Mouse (Mus musculus) T-helper 17 cell (primary cell): Measurements from ENCODE around the gene Ypel2.

Experiments
- in situ Hi-C, 2 experiments: fragments of 300-600 bp; cut with MboI, MseI; formaldehyde crosslinking; loops; 1 replicate in 1 of 2; 2 replicates in 1 of 2; pipeline ENCODE4 v1.15.1; 2025; ENCODE audit warnings: high pct_unique_total_duplicates in 2 of 2

The Ypel2 gene

DNA sequence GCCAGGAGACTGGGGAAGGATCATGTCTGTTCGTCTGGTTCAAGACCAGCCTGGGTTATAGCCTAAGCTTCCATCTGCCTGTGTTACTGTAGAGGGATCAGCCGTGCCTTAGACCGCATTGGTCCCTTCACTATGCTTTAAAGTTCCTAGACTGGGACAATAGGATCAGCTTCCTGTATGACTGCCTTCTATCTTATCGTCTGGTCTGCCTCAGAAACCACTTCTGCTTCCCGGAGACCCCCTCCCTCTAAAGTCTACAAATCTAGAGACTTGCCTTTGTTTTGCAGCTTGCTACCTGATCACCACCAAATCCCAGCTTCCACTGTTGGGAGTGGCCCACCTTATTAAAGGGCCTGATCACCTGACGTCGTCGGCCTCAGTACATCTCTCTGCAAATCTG, 7.7 kb upstream of the Ypel2 start:
- in situ Hi-C loops: loop anchor here in 1 of 2 experiments (10.0 kb wide), 2 partner anchors 326 to 446 kb away; no protein-coding TSS in a partner anchor

DNA sequence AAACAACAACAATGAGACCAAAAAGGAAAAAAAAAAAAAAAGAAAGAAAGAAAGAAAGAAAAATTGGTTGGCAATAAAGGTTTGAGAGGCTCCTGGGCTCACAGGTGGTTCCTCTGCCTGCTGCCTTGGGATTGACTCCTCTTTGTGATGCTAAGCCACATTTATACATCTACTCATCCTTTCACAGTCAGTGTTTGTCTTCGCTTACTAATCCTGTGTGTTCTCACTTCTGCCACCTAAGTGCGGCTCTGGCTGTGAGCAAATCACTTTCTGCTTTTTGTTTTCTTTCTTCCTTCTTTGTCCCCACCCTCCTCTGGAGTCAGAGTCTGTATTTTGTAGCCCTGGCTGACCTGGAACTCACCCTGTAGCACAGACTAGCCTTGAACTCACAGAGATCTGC, 2.8 kb upstream of the Ypel2 start:
- in situ Hi-C loops: loop anchor here (5.0 to 10.0 kb wide), 3 partner anchors 94 to 429 kb away; partner anchors contain the start of gene Cltc (in 1 of the 2)

DNA sequence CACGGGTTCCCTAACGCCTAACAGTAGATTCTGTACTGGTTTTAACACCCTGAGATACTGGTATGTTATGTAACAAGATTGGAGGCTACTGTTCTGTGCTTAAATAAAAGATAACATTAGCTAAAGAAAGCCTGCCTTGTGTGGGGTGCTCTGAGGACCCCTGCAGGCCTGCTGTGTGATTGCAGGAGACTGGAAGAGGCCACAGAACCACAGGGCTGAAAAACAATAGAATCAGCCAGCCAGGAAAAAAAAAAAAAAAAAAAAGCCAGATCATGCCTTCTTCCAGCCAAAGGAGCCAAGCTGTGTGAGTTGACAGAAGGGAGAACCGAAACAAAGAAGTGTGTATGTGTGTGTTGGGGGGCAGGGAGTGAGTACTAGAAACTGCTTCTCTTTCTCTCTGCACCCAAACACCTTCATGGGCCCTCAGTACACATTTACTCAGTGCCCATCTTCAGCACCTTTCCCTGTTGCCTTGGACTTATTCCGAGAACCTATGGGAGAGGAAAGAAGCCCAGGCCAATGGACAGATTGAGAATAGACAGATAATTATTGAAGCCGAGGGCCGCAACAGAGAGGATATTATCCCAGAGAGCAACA, 2.2 kb upstream of the Ypel2 start:
- in situ Hi-C loops: loop anchor here (5.0 to 10.0 kb wide), 3 partner anchors 93 to 428 kb away; partner anchors contain the start of gene Cltc (in 1 of the 2)

DNA sequence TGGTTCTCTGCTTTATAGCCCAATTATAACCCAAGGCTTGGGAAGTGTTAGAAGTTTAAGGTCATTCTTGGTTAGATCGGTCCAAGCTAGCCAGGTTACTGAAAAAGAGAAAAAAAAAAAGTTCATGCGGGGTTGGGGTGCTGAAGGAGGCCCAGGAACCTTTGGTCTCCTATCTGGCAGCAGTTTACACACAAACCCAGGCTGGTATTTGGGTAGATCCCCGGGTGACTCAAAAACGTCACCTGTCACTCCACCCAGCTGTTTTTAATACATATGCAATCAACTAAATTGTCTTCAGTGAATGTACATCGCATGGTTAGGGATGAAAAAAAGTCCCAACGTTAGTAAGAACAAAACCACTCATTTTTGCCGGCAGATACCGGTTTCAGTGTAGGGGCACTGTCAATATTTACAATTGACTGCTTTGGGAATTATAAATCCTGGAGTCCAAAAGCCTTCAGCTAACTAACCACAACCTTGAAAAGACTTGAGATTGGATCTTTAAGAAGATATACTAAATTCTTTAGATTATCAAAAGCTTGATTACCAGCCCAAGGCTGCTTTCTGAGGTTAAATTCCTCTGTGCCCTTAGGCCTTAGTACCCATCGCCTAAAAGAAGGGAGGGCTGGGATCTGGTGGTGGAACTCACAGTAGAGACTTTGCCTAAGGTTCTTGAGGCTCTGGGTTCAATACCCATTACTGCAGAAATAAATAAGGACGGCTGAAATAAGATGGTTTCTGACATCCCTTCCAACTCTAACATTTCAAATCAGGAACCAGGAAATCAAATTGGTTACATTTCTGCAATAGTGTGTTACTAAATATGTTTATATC, 1.5 kb upstream of the Ypel2 start:
- in situ Hi-C loops: loop anchor here (5.0 to 10.0 kb wide), 3 partner anchors 93 to 428 kb away; partner anchors contain the start of gene Cltc (in 1 of the 2)

DNA sequence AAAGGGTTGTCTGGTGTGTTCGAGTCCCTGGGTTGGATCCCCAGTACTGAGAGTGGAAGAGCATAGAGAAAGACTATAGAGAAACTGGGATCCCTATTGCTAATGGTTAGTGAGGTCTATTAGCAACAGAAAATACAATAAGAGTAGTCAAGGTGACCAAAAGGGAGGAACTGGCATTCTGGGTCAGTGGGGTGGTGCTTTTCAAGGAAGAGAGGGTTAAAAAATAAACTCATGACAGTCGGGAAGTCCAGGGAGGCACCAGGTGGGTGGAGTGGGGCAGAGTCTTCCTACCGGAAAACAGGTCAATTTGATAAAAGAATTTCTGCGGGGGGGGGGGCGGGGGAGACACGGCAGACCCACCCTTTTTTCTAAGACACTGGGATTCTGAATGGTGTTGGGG, 823 bp upstream of the Ypel2 start:
- in situ Hi-C loops: loop anchor here in 1 of 2 experiments (10.0 kb wide), 1 partner anchor 240 kb away; the partner anchor contains the start of gene Cltc

DNA sequence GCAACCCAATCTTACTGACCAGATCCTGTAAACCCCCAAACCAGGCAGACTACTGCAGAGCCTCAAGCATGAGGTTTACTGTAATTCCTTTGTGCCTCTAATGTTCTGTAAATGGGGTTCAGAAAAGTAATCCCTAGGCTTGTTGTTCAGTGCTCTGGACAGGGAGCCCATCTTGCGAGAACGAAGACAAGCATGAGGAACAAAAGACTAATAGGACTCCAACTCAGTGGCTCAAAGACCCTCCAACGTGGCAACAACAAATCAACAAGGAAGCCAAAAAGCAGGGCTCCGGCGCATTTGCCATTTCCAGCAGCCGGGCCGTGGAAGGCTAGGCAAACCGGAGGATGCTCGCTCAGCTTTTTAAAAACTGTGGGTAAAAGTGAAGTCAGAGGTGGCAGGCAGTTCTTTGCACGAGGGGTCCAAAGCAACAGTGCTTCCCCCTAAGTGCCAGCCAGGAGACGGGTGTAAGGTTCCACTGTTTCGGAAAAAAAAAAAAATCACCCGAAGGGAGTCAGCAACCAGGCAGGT, 982 bp downstream of the Ypel2 start:
- in situ Hi-C loops: loop anchor here in 1 of 2 experiments (10.0 kb wide), 1 partner anchor 238 kb away; the partner anchor contains the start of gene Cltc

DNA sequence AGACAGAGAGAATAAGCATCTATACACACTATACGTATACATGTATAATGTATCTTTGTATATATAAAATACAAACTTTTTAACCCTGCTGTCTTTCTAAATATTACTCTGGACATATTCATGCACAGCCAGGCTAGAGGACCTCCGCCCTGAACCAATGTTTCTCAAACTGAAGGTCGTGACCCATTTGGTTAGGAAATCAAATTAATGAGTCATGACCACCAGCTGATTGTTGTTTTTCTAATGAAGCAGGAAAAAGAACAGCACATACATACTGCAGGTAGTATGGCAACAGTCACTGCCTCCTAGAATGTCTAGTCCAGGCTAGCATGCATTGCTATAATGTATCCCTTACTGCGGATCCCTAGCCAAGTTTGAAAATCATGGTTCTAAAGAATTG, 2.3 kb downstream of the Ypel2 start:
- in situ Hi-C loops: loop anchor here in 1 of 2 experiments (10.0 kb wide), 1 partner anchor 236 kb away; the partner anchor contains the start of gene Cltc

DNA sequence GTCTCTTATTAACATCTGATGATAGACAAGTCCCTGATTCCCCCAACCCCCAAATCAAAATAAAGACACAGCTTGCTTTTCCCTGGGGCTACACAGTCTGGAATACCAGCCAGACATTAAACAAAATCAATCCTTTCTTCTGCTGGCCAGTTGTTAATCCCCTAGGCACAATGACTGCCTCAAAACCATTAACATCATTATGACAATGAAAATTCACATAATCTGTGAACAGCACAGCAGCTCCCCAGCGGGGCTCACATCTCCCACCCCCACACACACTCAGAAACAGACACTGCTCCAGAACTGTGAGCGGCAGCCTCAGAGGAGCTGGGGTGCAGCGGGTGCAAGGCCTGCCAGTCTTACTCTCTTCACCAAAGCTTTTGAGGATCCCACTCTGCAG, 3.2 kb downstream of the Ypel2 start:
- in situ Hi-C loops: loop anchor here in 1 of 2 experiments (10.0 kb wide), 1 partner anchor 236 kb away; the partner anchor contains the start of gene Cltc

DNA sequence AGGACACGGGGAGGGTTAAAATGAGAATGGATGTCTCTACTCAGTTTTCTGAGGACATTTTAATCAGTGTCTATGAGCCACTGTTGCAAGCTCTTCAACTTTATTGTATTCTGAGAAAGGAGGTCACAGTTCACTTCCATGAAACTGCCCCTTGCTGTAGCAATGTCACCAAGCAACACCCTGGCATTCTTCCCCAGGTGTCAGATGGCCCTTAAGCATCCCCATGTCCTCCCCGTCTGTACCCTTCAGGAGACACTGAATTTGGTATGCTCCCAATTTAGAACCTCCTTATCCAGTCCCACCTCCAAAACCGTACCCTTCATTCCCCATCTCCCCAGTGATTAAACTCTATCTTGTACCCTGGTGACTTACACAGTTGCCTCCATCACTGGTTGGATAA, 8.5 kb downstream of the Ypel2 start:
- in situ Hi-C loops: no loop called here

DNA sequence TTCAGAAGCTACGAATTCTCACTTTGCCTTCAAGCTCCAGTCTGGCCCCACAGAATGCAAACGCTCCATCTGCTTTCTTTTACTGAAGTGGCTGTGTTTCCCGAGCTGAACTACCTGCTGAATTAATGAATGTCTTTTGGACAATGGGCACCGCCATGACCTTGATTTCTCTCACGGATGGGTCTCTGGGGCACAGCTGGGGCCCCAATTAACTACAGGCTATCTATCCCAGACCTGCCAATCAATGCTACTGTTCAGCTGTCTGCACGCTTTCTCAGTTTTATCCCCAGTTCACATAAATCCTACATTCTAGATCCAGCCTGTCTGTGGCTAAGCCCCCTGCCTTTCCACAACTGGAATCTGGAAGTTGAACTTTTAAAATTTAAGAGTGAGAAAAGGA, 10.5 kb downstream of the Ypel2 start:
- in situ Hi-C loops: no loop called here

DNA sequence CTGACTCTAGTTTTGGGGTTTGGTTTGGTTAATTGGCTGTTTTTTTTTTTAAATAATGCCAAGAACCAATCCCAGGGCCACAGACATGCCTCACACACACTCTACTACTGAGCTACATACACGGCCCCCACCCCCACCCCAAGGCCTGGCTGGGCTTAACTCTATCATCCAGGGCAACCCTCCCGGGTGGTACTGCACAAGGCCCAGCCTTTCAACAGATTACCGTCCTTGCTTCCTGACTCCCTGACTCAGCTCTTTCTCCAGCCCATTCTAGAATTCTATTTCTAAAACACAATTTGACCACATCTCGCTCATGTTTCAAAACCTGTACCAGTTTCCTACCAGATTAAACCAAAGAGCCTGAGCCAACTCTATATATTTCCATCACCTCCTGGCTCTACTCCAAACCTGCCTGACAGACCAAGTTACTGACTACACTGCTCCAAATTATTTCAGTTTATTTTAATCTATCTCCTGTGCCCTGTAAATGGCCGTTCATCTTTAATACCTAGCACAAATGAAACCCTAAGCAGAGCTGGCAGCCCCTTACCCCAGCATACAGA, 12.2 kb downstream of the Ypel2 start:
- in situ Hi-C loops: no loop called here

DNA sequence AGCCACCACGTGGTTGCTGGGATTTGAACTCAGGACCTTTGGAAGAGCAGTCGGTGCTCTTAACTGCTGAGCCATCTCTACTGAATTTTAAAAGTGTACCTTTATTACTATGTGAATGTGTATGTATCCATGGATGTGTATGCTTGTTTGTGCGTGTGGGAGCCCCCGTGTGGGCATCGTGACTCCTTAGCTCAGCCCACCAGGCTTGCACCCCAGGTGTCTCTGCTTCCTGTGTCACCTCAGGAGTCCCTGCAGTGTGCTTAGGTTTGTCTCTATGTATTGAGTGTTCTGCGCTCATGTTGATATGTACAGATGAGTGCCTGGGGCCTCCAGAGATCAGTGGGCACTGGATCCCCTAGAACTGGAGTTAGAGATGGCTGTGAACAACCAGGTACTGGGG, 13.0 kb downstream of the Ypel2 start:
- in situ Hi-C loops: no loop called here

DNA sequence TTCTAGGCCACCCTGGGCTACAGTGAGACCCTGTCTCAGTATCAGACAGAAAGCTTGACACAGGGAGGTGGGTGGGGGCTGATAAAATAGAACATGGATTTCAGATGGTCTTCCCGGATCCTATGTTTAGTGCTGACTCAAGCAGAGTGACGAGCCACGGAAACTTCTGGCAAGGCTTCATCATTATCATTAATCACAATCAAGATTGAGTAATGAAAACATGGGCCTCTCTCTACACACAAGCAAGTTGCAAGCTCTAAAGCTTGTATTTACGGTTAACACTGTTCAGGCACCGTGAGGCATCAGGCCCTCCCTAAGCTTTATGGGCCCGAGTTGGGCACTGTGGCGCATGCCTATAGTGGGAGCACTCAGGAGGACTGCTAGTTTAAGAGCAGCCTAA, 13.7 kb downstream of the Ypel2 start:
- in situ Hi-C loops: no loop called here

DNA sequence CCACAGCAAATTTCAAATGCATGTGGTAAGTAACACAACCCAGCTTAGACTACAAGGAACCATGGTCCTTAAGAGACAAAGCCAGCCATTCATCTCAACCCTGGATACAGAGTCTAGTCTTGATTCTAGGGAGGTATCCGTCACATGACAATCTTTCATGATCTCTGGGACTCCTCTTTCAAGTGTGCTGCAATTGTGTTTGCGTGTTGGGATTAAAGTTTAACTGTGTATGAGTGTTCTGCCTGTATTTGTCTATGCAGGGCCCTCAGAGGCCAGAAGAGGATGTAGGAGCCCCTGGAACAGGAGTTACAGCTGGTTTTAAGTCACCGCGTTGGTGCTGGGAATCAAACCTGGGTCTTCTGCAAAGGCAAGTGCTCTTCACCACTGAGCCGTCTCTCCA, 16.3 kb downstream of the Ypel2 start:
- in situ Hi-C loops: no loop called here

DNA sequence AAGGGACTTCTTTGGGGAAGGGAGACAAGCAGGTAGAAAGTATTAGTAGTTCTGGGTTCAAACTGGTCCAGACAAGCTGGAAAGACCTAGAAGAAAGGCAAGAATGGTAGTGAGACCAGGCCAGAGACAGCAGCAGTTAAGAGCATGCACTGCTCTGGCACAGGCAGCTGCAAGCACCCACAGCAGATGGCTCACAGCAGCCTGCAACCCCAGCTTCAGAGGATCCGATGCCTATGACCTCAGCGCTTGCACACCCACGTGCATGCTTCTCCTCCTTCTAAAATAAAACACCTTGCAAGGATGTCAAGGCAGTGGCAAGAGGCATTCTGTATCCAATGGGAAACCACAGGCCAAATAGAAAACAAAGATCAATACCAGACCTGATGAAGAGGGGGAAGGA, 19.1 kb downstream of the Ypel2 start:
- in situ Hi-C loops: no loop called here

DNA sequence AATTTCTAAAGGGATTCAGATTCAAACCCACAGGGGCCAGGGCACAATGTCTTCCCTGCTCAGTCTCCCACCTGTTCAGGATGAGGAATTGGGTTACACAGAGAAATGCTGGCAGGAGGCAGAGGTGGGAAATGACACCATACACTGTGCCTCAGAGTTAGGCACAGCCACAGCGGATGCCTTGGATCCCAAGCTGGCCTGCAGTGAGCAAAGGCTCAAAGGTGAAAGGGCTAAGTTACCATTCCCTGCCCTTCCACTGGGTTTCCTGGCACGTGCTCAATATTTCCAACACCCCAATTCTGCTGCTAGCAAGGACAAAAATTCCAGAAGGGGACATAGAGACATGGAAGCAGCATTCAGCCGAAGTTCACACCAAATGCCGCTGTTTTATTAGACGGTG, 20.3 kb downstream of the Ypel2 start:
- in situ Hi-C loops: no loop called here

DNA sequence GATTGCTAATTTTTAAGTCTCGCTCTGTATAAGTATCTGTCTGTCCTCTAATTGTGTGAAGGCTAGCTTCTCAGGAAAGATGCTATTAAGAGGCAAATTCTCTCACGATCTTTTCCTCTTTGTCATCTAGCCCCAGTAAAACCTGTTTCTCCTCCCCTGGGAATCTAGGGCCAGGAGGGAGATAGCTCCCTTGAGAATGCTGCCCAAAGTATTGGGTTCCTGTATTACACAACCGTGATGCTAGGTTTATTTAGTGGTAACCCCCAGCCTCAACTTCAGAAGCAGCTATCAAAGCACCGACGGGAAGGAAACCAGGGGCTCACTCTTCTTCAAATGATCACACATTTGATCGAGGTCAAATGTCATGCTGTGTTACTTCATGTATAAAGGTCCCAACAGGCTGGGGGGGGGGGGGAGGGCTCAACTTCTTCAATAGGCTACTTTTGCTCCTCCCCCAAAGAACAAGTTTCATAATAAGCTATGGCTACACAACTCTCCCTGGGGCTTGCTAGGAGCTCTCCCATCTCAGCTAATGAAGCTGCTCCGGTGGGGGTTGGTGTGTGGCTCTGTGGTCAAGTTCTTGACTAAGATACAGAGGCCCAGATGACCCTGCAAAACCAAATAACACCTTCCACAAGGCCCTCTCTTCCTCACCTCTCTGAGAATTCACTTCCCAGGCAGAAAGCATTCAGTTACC, 22.3 kb downstream of the Ypel2 start:
- in situ Hi-C loops: no loop called here

DNA sequence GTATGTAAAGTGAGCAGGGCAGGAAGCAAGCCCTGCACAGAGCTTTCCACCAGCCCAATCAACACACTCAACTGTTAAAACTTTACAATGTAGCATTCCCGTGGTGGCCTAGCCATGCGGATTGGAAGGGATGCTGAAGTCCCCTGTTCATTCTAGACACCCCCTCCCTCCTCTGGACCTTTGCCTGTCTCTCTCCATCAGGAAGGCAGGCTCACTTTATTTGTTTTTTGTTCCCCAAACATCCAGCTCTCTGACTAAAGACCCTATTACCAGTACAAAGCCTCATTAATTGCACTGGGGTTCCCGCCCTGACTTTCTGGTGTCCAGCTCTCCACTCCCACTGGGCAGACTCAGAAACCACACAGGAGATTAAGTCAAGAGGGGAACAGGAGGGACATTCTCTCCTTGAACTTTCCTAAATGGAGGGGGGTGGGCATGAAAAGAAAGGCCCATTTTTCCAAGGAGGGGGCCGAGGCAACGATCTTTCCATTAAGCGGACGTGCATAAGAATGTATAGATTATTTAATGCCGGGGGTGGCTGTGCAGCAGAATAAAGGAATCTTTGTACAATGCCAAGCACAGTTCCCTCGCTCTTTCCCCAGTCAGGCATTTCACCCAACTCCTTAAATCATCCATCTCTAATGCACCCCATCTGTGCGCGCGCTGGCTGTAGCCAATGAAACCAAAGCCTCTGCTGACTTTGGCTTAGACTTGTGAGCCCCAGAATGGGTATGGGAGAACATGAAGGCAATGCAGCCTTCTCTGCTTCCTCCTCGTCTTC, 24.3 kb downstream of the Ypel2 start:
- in situ Hi-C loops: no loop called here

DNA sequence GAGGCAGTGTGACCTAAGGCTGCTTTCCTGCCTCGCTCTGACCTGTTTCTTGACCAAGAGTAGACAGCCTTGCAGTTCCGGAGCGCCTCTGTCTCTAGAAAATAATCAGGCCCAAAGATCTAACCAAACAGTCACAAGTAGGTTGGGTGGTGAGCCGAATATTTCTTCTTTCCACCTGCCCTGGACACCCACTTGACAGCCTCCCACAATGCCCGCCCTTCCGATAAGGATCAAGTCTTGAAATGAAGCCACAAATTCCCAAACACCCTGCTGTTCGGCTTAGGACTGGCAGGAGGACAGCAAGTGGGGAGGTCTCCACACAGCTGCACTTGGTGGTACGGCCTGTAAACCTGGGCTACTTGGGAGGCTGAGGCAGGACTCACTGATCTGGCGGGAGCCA, 26.0 kb downstream of the Ypel2 start:
- in situ Hi-C loops: no loop called here

DNA sequence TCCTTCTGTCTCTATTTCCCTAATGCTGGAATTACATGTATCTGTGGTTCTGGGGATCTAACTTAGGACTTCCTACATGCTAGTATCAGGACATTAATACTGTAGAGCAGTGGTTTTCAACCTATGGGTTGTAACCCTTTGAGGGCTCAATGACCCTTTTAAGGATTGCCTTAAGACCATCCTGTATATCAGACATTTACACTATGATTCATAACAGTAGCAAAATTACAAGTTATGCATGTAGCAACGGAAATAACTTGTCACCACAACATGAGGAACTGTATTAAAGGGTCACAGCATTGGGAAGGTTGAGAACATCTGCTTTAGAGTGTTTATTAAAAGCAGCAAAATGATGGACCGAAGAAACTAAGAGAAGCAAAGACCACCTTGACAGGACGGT, 26.8 kb downstream of the Ypel2 start:
- in situ Hi-C loops: no loop called here

DNA sequence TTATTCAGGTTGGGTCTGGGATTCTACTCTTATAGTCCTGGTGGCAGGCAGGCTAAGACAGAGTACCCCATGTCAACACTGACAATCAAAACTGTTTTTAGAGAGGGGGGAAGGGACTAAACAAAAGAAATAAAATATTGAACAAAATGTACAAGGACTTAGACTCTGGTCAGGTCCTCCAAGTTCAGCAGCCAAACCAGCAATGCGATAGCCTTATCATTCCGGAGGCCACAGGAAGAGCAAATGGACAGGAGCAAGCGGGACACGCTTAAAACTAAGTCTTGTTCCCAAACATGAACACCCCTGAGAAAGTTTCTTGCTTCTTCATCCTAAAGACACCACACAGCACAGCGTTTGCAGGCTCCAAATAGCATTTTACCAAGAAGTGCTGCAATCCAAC, 28.4 kb downstream of the Ypel2 start:
- in situ Hi-C loops: no loop called here
